Mouse (Mus musculus): ENCODE measurements at regions not wholly inside any gene's neighbourhood (a gene's known extent, or its start where the extent isn't known, plus 50 kb on each side); places are given as distances from the start of the nearest gene placed in this dataset.
A peak's percentile ranks its signal among the peaks of the same experiment; 100 is the strongest.

DNA sequence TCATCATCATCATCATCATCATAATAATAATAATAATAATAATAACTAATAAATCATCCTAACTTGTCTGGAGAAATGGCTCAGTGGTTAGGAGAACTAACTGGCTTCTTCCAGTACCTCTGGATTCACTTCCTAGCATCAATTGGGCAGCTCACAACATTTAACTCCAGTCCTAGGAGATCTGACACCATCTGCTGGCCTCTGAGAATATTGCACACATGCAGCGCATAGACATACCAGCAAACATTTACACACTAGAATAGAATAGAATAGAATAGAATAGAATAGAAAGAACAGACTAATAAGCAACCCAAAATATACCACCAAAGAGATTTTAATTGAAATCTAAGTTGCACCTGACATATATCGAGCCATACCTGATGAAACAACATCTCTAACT is 715.9 kb upstream of the Kirrel3 start:
- DNase-seq (ENCODE audit: low spot score in 2 of 2), result no peak

- DNase-seq (ENCODE audit: low spot score in 2 of 2), result peak in 1 of 2 experiments; percentile 5
Observed at GRCm38 (mm10) chr9:33774178-33774577, 711.5 kb upstream of the Kirrel3 start.

DNA sequence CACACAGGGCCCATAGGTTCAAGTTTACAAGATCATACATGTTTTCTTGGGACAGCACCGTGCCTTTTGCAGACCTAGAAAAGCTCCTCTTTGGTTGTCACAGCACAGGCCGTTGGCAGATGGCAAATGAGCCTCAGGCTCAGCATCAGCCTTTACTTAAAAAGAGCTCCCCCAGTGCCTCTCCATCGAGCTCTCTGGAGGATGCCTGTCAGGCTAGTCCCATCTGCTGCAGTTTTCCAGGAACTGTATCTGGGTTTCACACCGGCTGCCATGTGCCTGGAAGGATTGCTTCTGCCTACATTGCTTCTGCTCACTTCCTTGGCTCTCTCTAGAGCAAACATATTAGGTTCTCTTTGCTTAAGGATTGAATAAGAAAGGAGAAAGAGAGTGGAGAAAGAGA is 695.1 kb upstream of the Kirrel3 start:
- peak; percentile 8 to 75 for DNase-seq (ENCODE audit: low spot score in 2 of 2)

DNA sequence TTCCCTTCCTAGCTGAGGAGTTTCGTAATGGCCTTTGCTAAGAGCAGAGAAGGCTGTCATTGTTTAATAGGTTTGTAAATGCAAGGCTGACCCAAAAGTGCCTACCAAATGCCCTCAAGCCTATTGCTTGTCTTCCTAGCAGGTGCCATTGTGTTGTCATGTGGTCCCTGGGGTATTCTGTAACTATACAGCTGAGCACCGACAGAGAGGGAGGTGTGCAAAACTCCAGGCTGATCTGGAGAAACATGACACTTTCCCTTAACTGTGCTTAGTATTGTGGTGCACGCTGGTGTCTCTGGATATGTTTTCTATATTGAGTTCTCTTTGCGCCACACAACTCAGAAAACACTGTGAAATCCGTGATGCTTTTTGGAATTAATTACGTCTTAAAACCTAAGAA is 685.4 kb upstream of the Kirrel3 start:
- DNase-seq (ENCODE audit: low spot score in 2 of 2), result no peak

DNA sequence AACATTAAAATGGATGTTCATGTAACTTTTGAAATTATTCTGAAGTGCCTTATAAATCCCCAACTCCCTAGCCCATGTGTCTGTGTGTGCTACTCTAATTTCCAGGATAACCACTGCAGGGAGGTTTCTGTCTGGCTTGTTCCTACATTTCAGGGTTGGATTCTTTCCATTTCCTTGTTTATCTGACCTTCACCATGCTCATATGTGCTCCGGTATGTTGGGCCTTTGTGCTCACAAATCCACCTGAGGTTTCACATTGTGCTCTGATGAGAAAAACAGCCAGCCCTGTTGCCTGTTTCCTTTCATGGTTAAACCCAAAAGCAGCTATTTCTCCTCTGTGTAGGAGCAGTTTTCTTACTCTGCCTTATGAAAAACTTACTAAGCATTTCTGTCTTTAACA is 684.9 kb upstream of the Kirrel3 start:
- DNase-seq (ENCODE audit: low spot score in 2 of 2), result no peak

GRCm38 (mm10) chr9:33814739-33815368 is 670.8 kb upstream of the Kirrel3 start:
- DNase-seq (ENCODE audit: low spot score in 2 of 2), result no peak

DNA sequence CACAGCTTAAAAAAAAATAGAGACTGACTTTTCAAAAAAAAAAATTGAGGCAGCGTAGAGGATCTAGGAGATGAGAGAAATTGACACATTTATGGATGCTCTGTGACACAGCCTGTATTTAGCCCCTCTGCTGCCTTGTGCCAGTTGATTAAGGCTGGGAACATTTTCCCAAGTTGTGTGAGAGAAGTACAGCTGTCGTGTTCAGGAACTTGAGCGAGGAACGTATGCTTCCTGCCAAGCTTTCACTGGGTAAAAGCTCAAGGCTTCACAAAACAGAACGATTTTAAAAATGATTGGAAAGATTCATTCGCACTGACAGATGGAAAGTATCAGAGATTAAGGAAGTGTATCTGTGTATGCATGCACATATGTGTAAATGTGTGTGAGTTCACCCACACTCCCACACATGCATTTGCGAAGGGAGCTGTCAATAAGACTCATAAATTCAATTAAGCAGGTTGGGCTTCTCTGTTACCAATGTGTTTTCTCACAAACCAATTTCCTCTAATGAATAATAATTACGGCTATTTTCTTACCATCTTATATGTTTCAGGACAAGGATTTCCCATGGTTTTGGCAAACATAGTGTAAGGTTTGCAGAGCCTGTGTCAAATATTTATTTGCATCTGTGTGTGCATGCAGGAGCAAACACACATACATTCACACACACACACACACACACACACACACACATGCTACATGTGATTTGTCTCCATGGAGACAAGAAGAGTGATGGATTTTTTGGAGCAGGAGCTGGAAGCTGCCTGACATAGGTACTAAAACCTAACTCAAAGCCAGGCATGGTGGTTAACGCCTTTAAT is 662.9 kb upstream of the Kirrel3 start:
- DNase-seq (ENCODE audit: low spot score in 2 of 2), result peak in 1 of 2 experiments; percentile 17

DNA sequence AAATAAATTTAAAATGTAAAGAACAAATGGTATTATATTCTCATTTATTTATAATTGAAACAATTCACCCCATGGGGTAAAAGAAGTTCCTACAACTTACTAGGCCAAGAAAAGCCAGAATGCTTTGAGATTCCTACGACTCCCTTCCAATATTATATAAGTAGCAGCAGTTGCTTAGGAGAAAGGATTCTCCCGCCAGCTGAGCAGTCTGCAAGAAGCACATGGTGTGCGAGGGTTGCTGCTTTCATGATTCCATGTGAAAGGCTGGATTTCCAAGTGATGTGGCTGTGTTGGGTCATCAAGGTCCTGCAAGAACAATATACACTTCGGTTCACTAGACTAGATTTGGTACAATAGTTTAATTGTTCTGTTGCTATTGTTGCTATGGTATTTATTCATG is 659.6 kb upstream of the Kirrel3 start:
- DNase-seq (ENCODE audit: low spot score in 2 of 2), result peak in 1 of 2 experiments; percentile 11

- DNase-seq (ENCODE audit: low spot score in 2 of 2), result peak in 1 of 2 experiments; percentile 21
Observed at GRCm38 (mm10) chr9:33827409-33827808, 658.3 kb upstream of the Kirrel3 start.

- no peak for DNase-seq (ENCODE audit: low spot score in 2 of 2)
Observed at GRCm38 (mm10) chr9:33837666-33838380, 647.9 kb upstream of the Kirrel3 start.

DNA sequence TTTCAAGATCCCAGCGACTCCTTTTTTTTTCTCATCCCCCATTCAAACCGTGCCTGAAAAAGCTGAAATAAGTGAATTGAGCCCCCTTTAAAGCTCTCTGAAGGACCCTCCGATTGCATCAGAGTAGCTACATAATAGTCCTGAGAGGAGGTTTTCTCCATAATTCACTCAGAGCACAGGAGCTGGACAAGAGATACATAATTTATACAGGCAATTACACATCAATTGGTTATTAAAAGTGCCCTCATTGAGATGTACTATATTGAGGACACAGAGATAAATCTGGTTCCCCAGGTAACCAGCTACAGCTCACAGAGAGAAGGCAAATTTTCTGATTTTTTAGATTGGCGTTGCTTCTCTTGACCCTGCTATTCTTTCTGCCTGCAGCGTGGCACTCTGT is 636.1 kb upstream of the Kirrel3 start:
- DNase-seq (ENCODE audit: low spot score in 2 of 2), result no peak

DNA sequence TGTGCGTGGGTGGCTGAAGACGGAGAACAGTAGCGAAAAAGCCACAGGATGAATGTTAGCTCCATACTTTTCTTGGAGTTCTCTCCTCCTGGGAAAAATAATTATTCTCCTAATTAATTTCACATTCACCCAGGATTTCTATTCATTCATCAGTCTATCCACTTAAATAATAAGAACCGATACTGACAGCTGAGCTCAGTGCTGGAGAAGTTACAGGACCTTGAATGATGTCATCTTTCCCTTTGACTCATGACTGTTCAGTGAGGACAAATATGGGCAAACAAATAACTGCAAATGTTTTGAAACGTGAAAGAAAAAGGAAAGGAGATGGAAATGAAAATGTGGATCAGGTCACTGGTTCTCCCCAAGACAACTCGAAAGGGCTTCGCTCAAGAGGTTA is 635.7 kb upstream of the Kirrel3 start:
- DNase-seq (ENCODE audit: low spot score in 2 of 2), result no peak

- no peak for DNase-seq (ENCODE audit: low spot score in 2 of 2)
Observed at GRCm38 (mm10) chr9:33850993-33851392, 634.7 kb upstream of the Kirrel3 start.

- DNase-seq (ENCODE audit: low spot score in 2 of 2), result no peak
Observed at GRCm38 (mm10) chr9:33856169-33856568, 629.5 kb upstream of the Kirrel3 start.

- DNase-seq (ENCODE audit: low spot score in 2 of 2), result no peak
Observed at GRCm38 (mm10) chr9:33858511-33858910, 627.2 kb upstream of the Kirrel3 start.

DNA sequence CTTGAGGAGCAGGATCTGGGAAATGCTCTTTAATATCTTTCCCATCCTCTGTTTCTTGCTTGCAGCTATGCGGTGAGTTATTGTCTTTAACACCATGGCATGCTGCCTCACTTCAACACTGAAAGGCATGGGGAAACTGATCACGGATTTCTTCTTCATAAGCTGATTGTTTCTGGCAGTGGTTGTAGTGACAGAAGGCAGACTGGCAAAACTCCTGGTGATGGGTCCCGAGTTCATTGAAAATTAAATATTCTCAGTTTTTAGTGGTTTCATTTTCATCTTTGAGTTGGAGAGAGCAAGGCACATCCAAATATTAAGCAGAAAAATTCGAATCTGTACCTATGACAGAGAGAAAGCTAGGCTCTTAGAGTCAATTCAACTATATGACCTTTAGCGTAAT is 617.0 kb upstream of the Kirrel3 start:
- DNase-seq (ENCODE audit: low spot score in 2 of 2), result no peak

- no peak for DNase-seq (ENCODE audit: low spot score in 2 of 2)
Observed at GRCm38 (mm10) chr9:33887279-33887678, 598.4 kb upstream of the Kirrel3 start.

- DNase-seq (ENCODE audit: low spot score in 2 of 2), result no peak
Observed at GRCm38 (mm10) chr9:33892001-33892400, 593.7 kb upstream of the Kirrel3 start.

DNA sequence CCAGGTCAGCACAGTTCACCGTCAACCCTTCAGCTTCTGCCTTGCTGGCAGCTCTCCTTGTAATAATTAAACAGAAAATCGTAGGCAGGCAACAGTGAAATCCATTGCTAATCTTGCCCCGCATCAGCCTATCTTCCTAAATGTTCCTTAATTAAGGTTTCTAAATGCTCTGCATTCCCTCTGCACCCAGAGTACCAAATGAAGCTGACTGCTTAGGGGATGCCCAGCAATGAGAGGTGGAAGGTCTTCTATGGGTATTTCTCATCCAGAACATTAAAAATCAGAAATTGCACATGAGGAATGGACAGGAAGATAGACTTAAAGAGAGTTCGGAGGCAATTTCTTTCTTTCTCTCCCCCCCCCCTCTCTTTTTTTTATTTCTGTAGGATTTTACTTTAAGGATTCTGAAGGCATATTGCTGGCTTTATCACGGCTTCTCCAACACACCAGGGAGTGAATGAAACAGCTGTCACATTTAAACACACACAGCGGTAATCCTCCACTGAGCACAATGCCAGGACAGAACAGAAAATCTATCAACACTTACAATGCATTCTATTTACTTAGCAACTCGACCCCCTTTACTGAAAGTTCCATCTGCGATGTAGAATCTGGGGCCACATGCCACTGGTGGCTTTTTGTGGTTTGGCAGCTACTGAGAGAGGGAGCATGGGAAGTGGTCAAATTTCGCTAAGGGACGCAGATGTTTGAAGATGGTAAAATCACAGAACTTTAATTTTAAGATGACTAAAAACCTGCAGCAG is 584.2 kb upstream of the Kirrel3 start:
- no peak for DNase-seq (ENCODE audit: low spot score in 2 of 2)

DNA sequence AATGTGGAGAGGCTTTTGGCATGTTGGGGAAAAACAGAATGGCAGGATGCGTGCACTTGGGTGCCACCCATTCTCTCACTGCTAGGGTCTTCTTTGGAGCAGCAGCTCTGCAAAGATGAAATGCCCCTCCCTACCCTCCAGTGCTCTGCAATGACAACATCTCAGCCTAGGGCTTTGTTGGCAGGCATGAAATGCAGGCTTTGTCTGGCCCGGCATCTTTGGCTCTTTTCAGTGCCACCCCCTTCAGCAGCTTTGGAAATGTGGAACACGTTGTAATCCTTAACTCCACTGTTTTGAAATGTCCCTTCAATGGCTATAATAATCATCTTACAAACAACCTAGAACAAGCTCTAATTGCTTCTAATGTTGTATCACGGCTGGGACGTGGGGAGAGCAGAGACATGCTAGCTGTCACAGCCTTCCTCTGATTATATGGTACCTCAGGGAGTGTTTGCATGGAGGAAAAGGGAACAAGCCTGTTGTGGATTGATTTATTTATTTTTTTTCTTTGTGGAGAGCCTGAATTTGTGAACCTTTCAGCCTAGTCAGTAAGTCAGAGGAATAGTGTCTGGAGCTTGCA is 581.6 kb upstream of the Kirrel3 start:
- DNase-seq (ENCODE audit: low spot score in 2 of 2), result no peak

DNA sequence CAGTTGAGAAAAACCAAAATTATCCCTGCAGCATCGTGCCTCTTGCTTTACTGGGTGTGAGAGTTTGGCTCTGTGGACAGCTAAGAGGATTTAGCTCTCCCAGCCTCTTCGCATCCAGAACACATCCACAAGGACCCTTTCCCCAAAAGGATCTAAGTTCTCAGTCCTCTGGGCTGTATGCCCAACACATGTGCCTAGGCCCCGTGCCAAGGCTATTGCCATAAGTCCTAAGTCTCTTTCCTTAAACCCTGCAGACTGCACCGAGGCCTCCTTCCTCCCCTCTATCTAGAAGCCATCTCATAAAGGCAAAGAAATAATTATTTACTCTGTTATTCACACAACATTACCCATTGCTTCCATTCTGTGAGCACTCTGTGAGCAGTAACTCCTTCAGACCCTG is 570.8 kb upstream of the Kirrel3 start:
- no peak for DNase-seq (ENCODE audit: low spot score in 2 of 2)
